Mouse (Mus musculus) hindbrain, embryonic 14.5 days (tissue): ENCODE data around the gene Apbb1. TPM values are rescaled to one million over a fixed set of nuclear protein-coding genes. Genes with fewer than 3 reads are reported as not detected.
A peak's percentile ranks its signal among the peaks of the same experiment; 100 is the strongest.

Experiments used
- ATAC-seq: fragments of 200-750 bp; cut with Nextera tagmentation; 2 replicates; pipeline ENCODE4 v1.8.0; 2017; ENCODE audit warnings: moderate number of reproducible peaks, mild to moderate bottlenecking, moderate TSS enrichment, moderate library complexity; ENCODE audit not compliant: low FRiP score
- DNase-seq: peaks from one replicate; pipeline ENCODE4 v3.0.0-alpha.2; 2015; ENCODE audit warnings: low spot score
- H3K27ac ChIP-seq: fragments of 300-500 bp; sonication (generic); 2 replicates; pipeline ENCODE4 v1.5.1; 2014; ENCODE audit warnings: mild to moderate bottlenecking, moderate library complexity
- H3K27me3 ChIP-seq: fragments of 300-500 bp; sonication (generic); 2 replicates; pipeline ENCODE4 v1.6.1; 2014; ENCODE audit warnings: mild to moderate bottlenecking, low read length, mixed read lengths; ENCODE audit not compliant: control insufficient read depth, insufficient read depth
- H3K36me3 ChIP-seq: fragments of 300-500 bp; sonication (generic); replicated peaks from 2 replicates; pipeline ENCODE4 v1.6.1; 2014; ENCODE audit not compliant: control insufficient read depth, insufficient read depth
- H3K4me1 ChIP-seq: fragments of 300-500 bp; sonication (generic); replicated peaks from 2 replicates; pipeline ENCODE4 v1.6.1; 2014; ENCODE audit warnings: antibody characterized with exemption, low read length, mixed read lengths; ENCODE audit not compliant: control insufficient read depth, insufficient read depth
- H3K4me2 ChIP-seq: fragments of 300-500 bp; sonication (generic); replicated peaks from 2 replicates; pipeline ENCODE4 v1.6.1; 2014; ENCODE audit warnings: mild to moderate bottlenecking, moderate library complexity
- H3K4me3 ChIP-seq: fragments of 300-500 bp; sonication (generic); replicated peaks from 2 replicates; pipeline ENCODE4 v1.5.1; 2014; ENCODE audit warnings: mild to moderate bottlenecking, low read length
- H3K9ac ChIP-seq: fragments of 300-500 bp; sonication (generic); 2 replicates; pipeline ENCODE4 v1.6.1; 2014
- H3K9me3 ChIP-seq: fragments of 300-500 bp; sonication (generic); 2 replicates; pipeline ENCODE4 v1.6.1; 2016; ENCODE audit warnings: low read length; ENCODE audit not compliant: control insufficient read depth
- WGBS: fragments of 180-500 bp; shearing (Covaris S2); extraction: QIAGEN DNeasy Blood & Tissue Kit; methylation state at CpG from one replicate; pipeline ENCODE4 v1.1.7; 2014; 5-methylcytosine and 5-hydroxymethylcytosine counted together
- polyA plus RNA-seq: library from polyadenylated mRNA; unstranded; fragments of >200 nt; fragmentation: Nextera tagmentation; extraction: Ambion mirVana; gene quantifications from 2 replicates; pipeline ENCODE4 v1.2.1, GENCODE M21; 2014

The Apbb1 gene
- polyA plus RNA-seq, 1 experiment from 2014 or later = 224 TPM

- H3K4me2 ChIP-seq = no peak overlapping the region
- H3K4me1 ChIP-seq = peaks cover 35% of the 10 kb centered on the region
- WGBS = 92% methylated on average over 6 of the region's 6 CpGs
- ATAC-seq (no peak), DNase-seq (no peak)
- no peak overlapping the region for H3K27ac ChIP-seq
- no peak overlapping the region for H3K9ac ChIP-seq
- H3K36me3 ChIP-seq = peaks cover 21% of the 10 kb centered on the region
- no peaks in the 10 kb centered on the region for H3K9me3 ChIP-seq
- no peak overlapping the region for H3K4me3 ChIP-seq
- H3K27me3 ChIP-seq = no peaks in the 10 kb centered on the region
These were observed 4.0 kb downstream of the Apbb1 start for GRCm38 (mm10) chr7:105577377-105577871.

- 88% methylated on average over 3 of the region's 3 CpGs for WGBS
- peaks cover 25% of the 10 kb centered on the region for H3K36me3 ChIP-seq
- DNase-seq (no peak), ATAC-seq (no peak)
- peaks cover 36% of the 10 kb centered on the region for H3K4me1 ChIP-seq
- H3K27me3 ChIP-seq = no peaks in the 10 kb centered on the region
- H3K9me3 ChIP-seq = no peaks in the 10 kb centered on the region
- no peak overlapping the region for H3K9ac ChIP-seq
- no peak overlapping the region for H3K27ac ChIP-seq
- H3K4me2 ChIP-seq = no peak overlapping the region
- H3K4me3 ChIP-seq = no peak overlapping the region
These were observed 5.2 kb downstream of the Apbb1 start for GRCm38 (mm10) chr7:105576166-105576748.

GRCm38 (mm10) chr7:105574537-105574936 lies 6.9 kb downstream of the Apbb1 start:
- Histone ChIP-seq H3K27ac (no peak overlapping the region), H3K4me3 (no peak overlapping the region), H3K4me2 (no peak overlapping the region), H3K4me1 (peaks cover 45% of the 10 kb centered on the region), H3K36me3 (peaks cover 25% of the 10 kb centered on the region), H3K27me3 (no peaks in the 10 kb centered on the region), H3K9me3 (no peaks in the 10 kb centered on the region), H3K9ac (no peak overlapping the region)
- no peak for ATAC-seq
- 80% methylated on average over 4 of the region's 4 CpGs for WGBS
- DNase-seq = no peak

GRCm38 (mm10) chr7:105572949-105573348 lies 8.5 kb downstream of the Apbb1 start:
- H3K4me2 ChIP-seq = no peak overlapping the region
- no peak for ATAC-seq
- no peaks in the 10 kb centered on the region for H3K27me3 ChIP-seq
- H3K4me3 ChIP-seq = no peak overlapping the region
- 93% methylated on average over 8 of the region's 8 CpGs for WGBS
- H3K9me3 ChIP-seq = no peaks in the 10 kb centered on the region
- H3K4me1 ChIP-seq = peaks cover 46% of the 10 kb centered on the region
- H3K27ac ChIP-seq = no peak overlapping the region
- no peak overlapping the region for H3K9ac ChIP-seq
- no peak for DNase-seq
- peaks cover 27% of the 10 kb centered on the region for H3K36me3 ChIP-seq

GRCm38 (mm10) chr7:105570756-105571155 lies 10.7 kb downstream of the Apbb1 start:
- Histone ChIP-seq H3K9ac (no peak overlapping the region; the same call in 1 of the 2 replicates), H3K4me1 (peaks cover 44% of the 10 kb centered on the region), H3K4me3 (no peak overlapping the region), H3K27me3 (no peaks in the 10 kb centered on the region), H3K4me2 (peak overlapping the region; percentile 48), H3K27ac (no peak overlapping the region), H3K9me3 (no peaks in the 10 kb centered on the region), H3K36me3 (peaks cover 49% of the 10 kb centered on the region)
- DNase-seq = no peak
- 77% methylated on average over 4 of the region's 4 CpGs for WGBS
- ATAC-seq = no peak

- Histone ChIP-seq H3K4me3 (peak overlapping the region; percentile 18), H3K4me2 (peak overlapping the region; percentile 48), H3K9me3 (no peaks in the 10 kb centered on the region), H3K4me1 (peaks cover 42% of the 10 kb centered on the region), H3K27ac (peak overlapping the region; percentile 79), H3K36me3 (peaks cover 58% of the 10 kb centered on the region), H3K9ac (peak overlapping the region; percentile 41), H3K27me3 (no peaks in the 10 kb centered on the region)
- peak; percentile 32 for DNase-seq
- peak; percentile 60 for ATAC-seq
- WGBS = 10% methylated on average over 12 of the region's 12 CpGs
These were observed 11.6 kb downstream of the Apbb1 start for GRCm38 (mm10) chr7:105569512-105570496.

GRCm38 (mm10) chr7:105568988-105569471 lies 12.4 kb downstream of the Apbb1 start:
- Histone ChIP-seq H3K36me3 (peaks cover 62% of the 10 kb centered on the region), H3K27ac (peak overlapping the region; percentile 79), H3K4me2 (peak overlapping the region; percentile 48), H3K9ac (peak overlapping the region; percentile 41), H3K4me3 (peak overlapping the region; percentile 18), H3K27me3 (no peaks in the 10 kb centered on the region), H3K9me3 (no peaks in the 10 kb centered on the region), H3K4me1 (peaks cover 37% of the 10 kb centered on the region)
- 2% methylated on average over 6 of the region's 6 CpGs for WGBS
- DNase-seq = peak; percentile 74
- peak; percentile 90 for ATAC-seq

- H3K9me3 ChIP-seq = no peaks in the 10 kb centered on the region
- H3K36me3 ChIP-seq = peaks cover 62% of the 10 kb centered on the region
- peak overlapping the region; percentile 48 for H3K4me2 ChIP-seq
- 8% methylated on average over 7 of the region's 7 CpGs for WGBS
- peaks cover 37% of the 10 kb centered on the region for H3K4me1 ChIP-seq
- peak overlapping the region; percentile 18 for H3K4me3 ChIP-seq
- ATAC-seq = peak; percentile 50
- DNase-seq = peak; percentile 34
- no peaks in the 10 kb centered on the region for H3K27me3 ChIP-seq
- peak overlapping the region; percentile 41 for H3K9ac ChIP-seq
- H3K27ac ChIP-seq = peak overlapping the region; percentile 79
These were observed 12.9 kb downstream of the Apbb1 start for GRCm38 (mm10) chr7:105568583-105568982.
